Mouse (Mus musculus): Measurements from ENCODE around the gene Cpxm2. TPM values are rescaled to one million over a fixed set of nuclear protein-coding genes. Genes with fewer than 3 reads are reported as not detected.

Gene Cpxm2
- 2.6 and 3.1 TPM in 2 replicates for polyA plus RNA-seq (2015; fragmentation: Nextera tagmentation; extraction: Ambion mirVana)

- Histone ChIP-seq H3K27ac (replicated peaks) (peak within 1 kb of the TSS; percentile 24), H3K36me3 (no peaks in the 10 kb centered on the region), H3K4me3 (peak within 1 kb of the TSS; percentile 33), H3K9me3 (no peaks in the 10 kb centered on the region), H3K27me3 (no peaks in the 10 kb centered on the region), H3K4me1 (peaks cover 52% of the 10 kb centered on the region), H3K4me2 (replicated peaks) (peak within 1 kb of the TSS; percentile 56), H3K9ac (replicated peaks) (peak within 1 kb of the TSS; percentile 27)
- WGBS, result 3% methylated on average over 43 of the region's 43 CpGs
- peak; percentile 21; the same call in 1 of the 2 replicates for ATAC-seq (replicated peaks)
Observed at GRCm38 (mm10) chr7:132154368-132154961, at the start of gene Cpxm2. Gene Cpxm2 (minus strand): TSS chr7:132154739.

- H3K27ac ChIP-seq (replicated peaks), result no peak overlapping the region
- no peak overlapping the region for H3K9ac ChIP-seq (replicated peaks)
- H3K27me3 ChIP-seq, result no peaks in the 10 kb centered on the region
- 61% methylated on average over 1 of the region's 1 CpGs for WGBS
- no peak for ATAC-seq (replicated peaks)
- H3K9me3 ChIP-seq, result no peaks in the 10 kb centered on the region
- H3K4me3 ChIP-seq, result no peak overlapping the region
- no peaks in the 10 kb centered on the region for H3K36me3 ChIP-seq
- H3K4me1 ChIP-seq, result peaks cover 5% of the 10 kb centered on the region
- no peak overlapping the region for H3K4me2 ChIP-seq (replicated peaks)
Observed at GRCm38 (mm10) chr7:132204073-132204612, 49.6 kb upstream of the Cpxm2 start.

- H3K27me3 ChIP-seq, result no peaks in the 10 kb centered on the region
- peaks cover 13% of the 10 kb centered on the region for H3K4me1 ChIP-seq
- 37% methylated on average over 6 of the region's 6 CpGs for WGBS
- no peak for ATAC-seq (replicated peaks)
- H3K9me3 ChIP-seq, result no peaks in the 10 kb centered on the region
- H3K4me3 ChIP-seq, result no peak overlapping the region
- no peaks in the 10 kb centered on the region for H3K36me3 ChIP-seq
- H3K27ac ChIP-seq (replicated peaks), result no peak overlapping the region
- H3K4me2 ChIP-seq (replicated peaks), result no peak overlapping the region
- H3K9ac ChIP-seq (replicated peaks), result no peak overlapping the region
Observed at GRCm38 (mm10) chr7:132199686-132200085, 45.1 kb upstream of the Cpxm2 start.

GRCm38 (mm10) chr7:132198806-132199205 is 44.3 kb upstream of the Cpxm2 start:
- peaks cover 13% of the 10 kb centered on the region for H3K4me1 ChIP-seq
- WGBS, result 86% methylated on average over 1 of the region's 1 CpGs
- H3K4me3 ChIP-seq, result no peak overlapping the region
- H3K36me3 ChIP-seq, result no peaks in the 10 kb centered on the region
- no peak for ATAC-seq (replicated peaks)
- H3K4me2 ChIP-seq (replicated peaks), result no peak overlapping the region
- no peak overlapping the region for H3K9ac ChIP-seq (replicated peaks)
- H3K27ac ChIP-seq (replicated peaks), result no peak overlapping the region
- no peaks in the 10 kb centered on the region for H3K9me3 ChIP-seq
- no peaks in the 10 kb centered on the region for H3K27me3 ChIP-seq

- Histone ChIP-seq H3K4me3 (no peak overlapping the region), H3K9me3 (no peaks in the 10 kb centered on the region), H3K4me1 (peaks cover 13% of the 10 kb centered on the region), H3K27me3 (no peaks in the 10 kb centered on the region), H3K36me3 (no peaks in the 10 kb centered on the region), H3K4me2 (replicated peaks) (no peak overlapping the region), H3K9ac (replicated peaks) (no peak overlapping the region), H3K27ac (replicated peaks) (no peak overlapping the region)
- 59% methylated on average over 7 of the region's 7 CpGs for WGBS
- no peak for ATAC-seq (replicated peaks)
Observed at GRCm38 (mm10) chr7:132197817-132198475, 43.4 kb upstream of the Cpxm2 start.

GRCm38 (mm10) chr7:132196581-132196980 is 42.0 kb upstream of the Cpxm2 start:
- no peak for ATAC-seq (replicated peaks)
- WGBS, result 88% methylated on average over 1 of the region's 1 CpGs
- H3K9ac ChIP-seq (replicated peaks), result no peak overlapping the region

GRCm38 (mm10) chr7:132193606-132194005 is 39.1 kb upstream of the Cpxm2 start:
- no peaks in the 10 kb centered on the region for H3K9me3 ChIP-seq
- peaks cover 11% of the 10 kb centered on the region for H3K4me1 ChIP-seq
- no peaks in the 10 kb centered on the region for H3K36me3 ChIP-seq
- 83% methylated on average over 2 of the region's 2 CpGs for WGBS
- no peak overlapping the region for H3K27ac ChIP-seq (replicated peaks)
- H3K4me2 ChIP-seq (replicated peaks), result no peak overlapping the region
- H3K4me3 ChIP-seq, result no peak overlapping the region
- no peak for ATAC-seq (replicated peaks)
- H3K9ac ChIP-seq (replicated peaks), result no peak overlapping the region
- no peaks in the 10 kb centered on the region for H3K27me3 ChIP-seq

More at GRCm38 (mm10) chr7:132196581-132196980, 42.0 kb upstream of the Cpxm2 start:
- no peaks in the 10 kb centered on the region for H3K9me3 ChIP-seq
- H3K4me2 ChIP-seq (replicated peaks), result no peak overlapping the region
- no peak overlapping the region for H3K4me3 ChIP-seq
- no peaks in the 10 kb centered on the region for H3K27me3 ChIP-seq
- no peaks in the 10 kb centered on the region for H3K36me3 ChIP-seq
- no peak overlapping the region for H3K27ac ChIP-seq (replicated peaks)
- H3K4me1 ChIP-seq, result peaks cover 13% of the 10 kb centered on the region

- 66% methylated on average over 3 of the region's 3 CpGs for WGBS
- no peak for ATAC-seq (replicated peaks)
- H3K4me2 ChIP-seq (replicated peaks), result no peak overlapping the region
- H3K4me3 ChIP-seq, result no peak overlapping the region
- no peaks in the 10 kb centered on the region for H3K36me3 ChIP-seq
- H3K27me3 ChIP-seq, result no peaks in the 10 kb centered on the region
- no peak overlapping the region for H3K9ac ChIP-seq (replicated peaks)
- H3K4me1 ChIP-seq, result peaks cover 17% of the 10 kb centered on the region
- H3K9me3 ChIP-seq, result no peaks in the 10 kb centered on the region
- no peak overlapping the region for H3K27ac ChIP-seq (replicated peaks)
Observed at GRCm38 (mm10) chr7:132187456-132187855, 32.9 kb upstream of the Cpxm2 start.

GRCm38 (mm10) chr7:132183892-132184404 is 29.4 kb upstream of the Cpxm2 start:
- WGBS, result 3% methylated on average over 5 of the region's 5 CpGs
- ATAC-seq (replicated peaks), result peak; percentile 92
- peak overlapping the region; percentile 80 for H3K27ac ChIP-seq (replicated peaks)
- no peak overlapping the region for H3K4me3 ChIP-seq
- no peaks in the 10 kb centered on the region for H3K36me3 ChIP-seq
- no peak overlapping the region for H3K9ac ChIP-seq (replicated peaks)
- H3K27me3 ChIP-seq, result no peaks in the 10 kb centered on the region
- H3K9me3 ChIP-seq, result no peaks in the 10 kb centered on the region
- no peak overlapping the region for H3K4me2 ChIP-seq (replicated peaks)
- peaks cover 21% of the 10 kb centered on the region for H3K4me1 ChIP-seq

- Histone ChIP-seq H3K36me3 (no peaks in the 10 kb centered on the region), H3K4me2 (replicated peaks) (no peak overlapping the region), H3K4me3 (no peak overlapping the region), H3K9me3 (no peaks in the 10 kb centered on the region), H3K27ac (replicated peaks) (no peak overlapping the region), H3K9ac (replicated peaks) (no peak overlapping the region), H3K4me1 (peaks cover 21% of the 10 kb centered on the region), H3K27me3 (no peaks in the 10 kb centered on the region)
- ATAC-seq (replicated peaks), result no peak
- 94% methylated on average over 4 of the region's 4 CpGs for WGBS
Observed at GRCm38 (mm10) chr7:132181586-132182198, 27.2 kb upstream of the Cpxm2 start.

GRCm38 (mm10) chr7:132181042-132181441 is 26.5 kb upstream of the Cpxm2 start:
- Histone ChIP-seq H3K36me3 (no peaks in the 10 kb centered on the region), H3K4me1 (peaks cover 21% of the 10 kb centered on the region), H3K9ac (replicated peaks) (no peak overlapping the region), H3K4me2 (replicated peaks) (no peak overlapping the region), H3K9me3 (no peaks in the 10 kb centered on the region), H3K27me3 (no peaks in the 10 kb centered on the region), H3K4me3 (no peak overlapping the region), H3K27ac (replicated peaks) (no peak overlapping the region)
- WGBS, result 61% methylated on average over 3 of the region's 3 CpGs
- ATAC-seq (replicated peaks), result no peak

- H3K4me1 ChIP-seq, result peaks cover 16% of the 10 kb centered on the region
- no peak overlapping the region for H3K9ac ChIP-seq (replicated peaks)
- H3K4me2 ChIP-seq (replicated peaks), result no peak overlapping the region
- no peak overlapping the region for H3K27ac ChIP-seq (replicated peaks)
- no peaks in the 10 kb centered on the region for H3K27me3 ChIP-seq
- WGBS, result 41% methylated on average over 1 of the region's 1 CpGs
- no peaks in the 10 kb centered on the region for H3K9me3 ChIP-seq
- H3K36me3 ChIP-seq, result no peaks in the 10 kb centered on the region
- no peak overlapping the region for H3K4me3 ChIP-seq
- no peak for ATAC-seq (replicated peaks)
Observed at GRCm38 (mm10) chr7:132179049-132179448, 24.5 kb upstream of the Cpxm2 start.

All from forebrain, embryonic 15.5 days (tissue).